Mouse (Mus musculus): Measurements from ENCODE around the gene Ptprj. TPM values are rescaled to one million over a fixed set of nuclear protein-coding genes. Genes with fewer than 3 reads are reported as not detected.

The Ptprj gene
- polyA plus RNA-seq, 1 experiment from 2014 or later = 2.7 TPM

GRCm38 (mm10) chr2:90481505-90481904, 98.9 kb downstream of the Ptprj start:
- 84% methylated on average over 6 of the region's 6 CpGs for WGBS
- Histone ChIP-seq H3K27ac (replicated peaks) (no peak overlapping the region), H3K27me3 (replicated peaks; ENCODE audit: low read depth, poor library complexity, severe bottlenecking) (no peaks in the 10 kb centered on the region), H3K4me1 (peaks cover 58% of the 10 kb centered on the region), H3K4me3 (no peak overlapping the region), H3K36me3 (replicated peaks) (no peaks in the 10 kb centered on the region), H3K9me3 (no peaks in the 10 kb centered on the region)
- no peak for DNase-seq (ENCODE audit: low spot score)

GRCm38 (mm10) chr2:90480747-90481308, 99.6 kb downstream of the Ptprj start:
- no peak for DNase-seq (ENCODE audit: low spot score)
- Histone ChIP-seq H3K27ac (replicated peaks) (no peak overlapping the region), H3K4me1 (peaks cover 51% of the 10 kb centered on the region), H3K4me3 (no peak overlapping the region), H3K36me3 (replicated peaks) (no peaks in the 10 kb centered on the region), H3K27me3 (replicated peaks; ENCODE audit: low read depth, poor library complexity, severe bottlenecking) (no peaks in the 10 kb centered on the region), H3K9me3 (no peaks in the 10 kb centered on the region)
- WGBS = 67% methylated on average over 13 of the region's 13 CpGs

GRCm38 (mm10) chr2:90478531-90478930, 101.9 kb downstream of the Ptprj start:
- no peak overlapping the region for H3K4me3 ChIP-seq
- H3K4me1 ChIP-seq = peaks cover 58% of the 10 kb centered on the region
- no peak for DNase-seq (ENCODE audit: low spot score)
- no peak overlapping the region for H3K27ac ChIP-seq (replicated peaks)
- no peaks in the 10 kb centered on the region for H3K9me3 ChIP-seq
- no peaks in the 10 kb centered on the region for H3K36me3 ChIP-seq (replicated peaks)
- WGBS = 84% methylated on average over 7 of the region's 7 CpGs
- no peaks in the 10 kb centered on the region for H3K27me3 ChIP-seq (replicated peaks; ENCODE audit: low read depth, poor library complexity, severe bottlenecking)

GRCm38 (mm10) chr2:90477617-90478016, 102.8 kb downstream of the Ptprj start:
- peaks cover 58% of the 10 kb centered on the region for H3K4me1 ChIP-seq
- no peaks in the 10 kb centered on the region for H3K27me3 ChIP-seq (replicated peaks; ENCODE audit: low read depth, poor library complexity, severe bottlenecking)
- DNase-seq (ENCODE audit: low spot score) = no peak
- peak overlapping the region; percentile 5; the same call in 1 of the 2 replicates for H3K4me3 ChIP-seq
- 23% methylated on average over 8 of the region's 8 CpGs for WGBS
- H3K27ac ChIP-seq (replicated peaks) = peak overlapping the region; percentile 40
- no peaks in the 10 kb centered on the region for H3K9me3 ChIP-seq
- no peaks in the 10 kb centered on the region for H3K36me3 ChIP-seq (replicated peaks)

GRCm38 (mm10) chr2:90476792-90477191, 103.7 kb downstream of the Ptprj start:
- Histone ChIP-seq H3K4me3 (no peak overlapping the region), H3K36me3 (replicated peaks) (no peaks in the 10 kb centered on the region), H3K27me3 (replicated peaks; ENCODE audit: low read depth, poor library complexity, severe bottlenecking) (no peaks in the 10 kb centered on the region), H3K9me3 (no peaks in the 10 kb centered on the region), H3K27ac (replicated peaks) (no peak overlapping the region), H3K4me1 (peaks cover 55% of the 10 kb centered on the region)
- WGBS = 69% methylated on average over 5 of the region's 5 CpGs
- DNase-seq (ENCODE audit: low spot score) = no peak

- WGBS = 84% methylated on average over 11 of the region's 11 CpGs
- H3K36me3 ChIP-seq (replicated peaks) = no peaks in the 10 kb centered on the region
- H3K4me3 ChIP-seq = no peak overlapping the region
- H3K9me3 ChIP-seq = no peaks in the 10 kb centered on the region
- no peak overlapping the region for H3K27ac ChIP-seq (replicated peaks)
- no peak for DNase-seq (ENCODE audit: low spot score)
- peaks cover 50% of the 10 kb centered on the region for H3K4me1 ChIP-seq
- H3K27me3 ChIP-seq (replicated peaks; ENCODE audit: low read depth, poor library complexity, severe bottlenecking) = no peaks in the 10 kb centered on the region
Measured at GRCm38 (mm10) chr2:90476319-90476718, 104.1 kb downstream of the Ptprj start.

- H3K9me3 ChIP-seq = no peaks in the 10 kb centered on the region
- peak; percentile 86 for DNase-seq (ENCODE audit: low spot score)
Measured at GRCm38 (mm10) chr2:90474593-90475405, 105.6 kb downstream of the Ptprj start.

GRCm38 (mm10) chr2:90472701-90473100, 107.7 kb downstream of the Ptprj start:
- WGBS = 83% methylated on average over 4 of the region's 4 CpGs
- no peak overlapping the region for H3K27ac ChIP-seq (replicated peaks)

More at GRCm38 (mm10) chr2:90474593-90475405, 105.6 kb downstream of the Ptprj start:
- WGBS = 4% methylated on average over 11 of the region's 11 CpGs
- Histone ChIP-seq H3K4me3 (peak overlapping the region; percentile 48), H3K36me3 (replicated peaks) (no peaks in the 10 kb centered on the region), H3K27ac (replicated peaks) (peak overlapping the region; percentile 65), H3K4me1 (peaks cover 36% of the 10 kb centered on the region), H3K27me3 (replicated peaks; ENCODE audit: low read depth, poor library complexity, severe bottlenecking) (no peaks in the 10 kb centered on the region)

GRCm38 (mm10) chr2:90470122-90470521, 110.3 kb downstream of the Ptprj start:
- Histone ChIP-seq H3K27me3 (replicated peaks; ENCODE audit: low read depth, poor library complexity, severe bottlenecking) (no peaks in the 10 kb centered on the region), H3K4me1 (peaks cover 6% of the 10 kb centered on the region), H3K36me3 (replicated peaks) (no peaks in the 10 kb centered on the region), H3K27ac (replicated peaks) (no peak overlapping the region), H3K9me3 (no peaks in the 10 kb centered on the region), H3K4me3 (no peak overlapping the region)
- WGBS = 53% methylated on average over 6 of the region's 6 CpGs
- DNase-seq (ENCODE audit: low spot score) = no peak

More at GRCm38 (mm10) chr2:90472701-90473100, 107.7 kb downstream of the Ptprj start:
- Histone ChIP-seq H3K4me3 (no peak overlapping the region), H3K36me3 (replicated peaks) (no peaks in the 10 kb centered on the region), H3K27me3 (replicated peaks; ENCODE audit: low read depth, poor library complexity, severe bottlenecking) (no peaks in the 10 kb centered on the region), H3K9me3 (no peaks in the 10 kb centered on the region), H3K4me1 (peaks cover 18% of the 10 kb centered on the region)
- DNase-seq (ENCODE audit: low spot score) = no peak

- WGBS = 90% methylated on average over 7 of the region's 7 CpGs
- Histone ChIP-seq H3K4me1 (no peaks in the 10 kb centered on the region), H3K36me3 (replicated peaks) (0 out of 2 replicates have a peak, but pooled peaks cover 13% of the 10 kb centered on the region), H3K27me3 (replicated peaks; ENCODE audit: low read depth, poor library complexity, severe bottlenecking) (no peaks in the 10 kb centered on the region), H3K27ac (replicated peaks) (no peak overlapping the region), H3K4me3 (no peak overlapping the region), H3K9me3 (no peaks in the 10 kb centered on the region)
- DNase-seq (ENCODE audit: low spot score) = no peak
Measured at GRCm38 (mm10) chr2:90466480-90466879, 114.0 kb downstream of the Ptprj start.

- no peaks in the 10 kb centered on the region for H3K4me1 ChIP-seq
- peaks cover 25% of the 10 kb centered on the region for H3K36me3 ChIP-seq (replicated peaks)
- no peaks in the 10 kb centered on the region for H3K27me3 ChIP-seq (replicated peaks; ENCODE audit: low read depth, poor library complexity, severe bottlenecking)
- WGBS = 94% methylated on average over 5 of the region's 5 CpGs
- no peak overlapping the region for H3K27ac ChIP-seq (replicated peaks)
- DNase-seq (ENCODE audit: low spot score) = no peak
- no peak overlapping the region for H3K4me3 ChIP-seq
- no peaks in the 10 kb centered on the region for H3K9me3 ChIP-seq
Measured at GRCm38 (mm10) chr2:90463735-90464134, 116.7 kb downstream of the Ptprj start.

- Histone ChIP-seq H3K36me3 (replicated peaks) (peaks cover 38% of the 10 kb centered on the region), H3K4me3 (no peak overlapping the region), H3K4me1 (no peaks in the 10 kb centered on the region), H3K9me3 (no peaks in the 10 kb centered on the region), H3K27me3 (replicated peaks; ENCODE audit: low read depth, poor library complexity, severe bottlenecking) (no peaks in the 10 kb centered on the region), H3K27ac (replicated peaks) (no peak overlapping the region)
- no peak for DNase-seq (ENCODE audit: low spot score)
Measured at GRCm38 (mm10) chr2:90462252-90462651, 118.2 kb downstream of the Ptprj start.

- DNase-seq (ENCODE audit: low spot score) = no peak
- Histone ChIP-seq H3K9me3 (no peaks in the 10 kb centered on the region), H3K4me1 (no peaks in the 10 kb centered on the region), H3K27ac (replicated peaks) (no peak overlapping the region), H3K4me3 (no peak overlapping the region), H3K36me3 (replicated peaks) (peaks cover 52% of the 10 kb centered on the region), H3K27me3 (replicated peaks; ENCODE audit: low read depth, poor library complexity, severe bottlenecking) (no peaks in the 10 kb centered on the region)
- WGBS = 92% methylated on average over 12 of the region's 12 CpGs
Measured at GRCm38 (mm10) chr2:90457946-90458345, 122.5 kb downstream of the Ptprj start.
